Mouse (Mus musculus) myocyte (in vitro differentiated cells): ENCODE results near the gene Rhbdf2. TPM values are rescaled to one million over a fixed set of nuclear protein-coding genes. Genes with fewer than 3 reads are reported as not detected.
A peak's percentile ranks its signal among the peaks of the same experiment; 100 is the strongest.

ENCODE experiments used
- H3K27me3 ChIP-seq: one replicate; pipeline ENCODE4 v1.6.1; 2011; ENCODE audit not compliant: control insufficient read depth, insufficient read depth, insufficient read length
- H3K36me3 ChIP-seq: one replicate; pipeline ENCODE4 v1.6.1; 2011; ENCODE audit not compliant: control insufficient read depth, insufficient read depth
- H3K4me2 ChIP-seq: one replicate; pipeline ENCODE4 v1.6.1; 2011; ENCODE audit warnings: low read depth, control low read depth
- H3K4me3 ChIP-seq: one replicate; pipeline ENCODE4 v1.5.1; 2011; ENCODE audit warnings: mild to moderate bottlenecking, control low read depth, moderate library complexity
- H3K79me2 ChIP-seq: one replicate; pipeline ENCODE4 v1.6.1; 2011; ENCODE audit not compliant: control insufficient read depth, insufficient read depth
- H3ac ChIP-seq: one replicate; pipeline ENCODE4 v1.6.1; 2011; ENCODE audit not compliant: control insufficient read depth, insufficient read length
- CEBPB ChIP-seq: IDR thresholded peaks from 2 replicates; pipeline ENCODE4 v1.6.1; 2011; ENCODE audit warnings: mild to moderate bottlenecking, moderate library complexity; ENCODE audit not compliant: poor library complexity, insufficient read depth, severe bottlenecking
- E2F4 ChIP-seq: IDR thresholded peaks from one replicate; pipeline ENCODE4 v1.6.1; 2011; ENCODE audit warnings: mild to moderate bottlenecking, control low read depth, moderate library complexity; ENCODE audit not compliant: insufficient read depth
- MAX ChIP-seq: IDR thresholded peaks from one replicate; pipeline ENCODE4 v1.6.1; 2011; ENCODE audit warnings: low read depth, mild to moderate bottlenecking, control low read depth
- MYOD1 ChIP-seq, 3 experiments: IDR thresholded peaks; one replicate each; pipeline ENCODE4 v1.6.1; 2011; ENCODE audit warnings: control low read depth in 2 of 3, low read depth in 2 of 3, mild to moderate bottlenecking in 2 of 3, moderate library complexity in 1 of 3; ENCODE audit not compliant: insufficient read length in 2 of 3, control insufficient read depth in 1 of 3
- MYOG ChIP-seq, 3 experiments: IDR thresholded peaks; one replicate each; pipeline ENCODE4 v1.6.1; 2011; ENCODE audit warnings: control low read depth in 2 of 3, low read depth in 2 of 3, mild to moderate bottlenecking in 2 of 3; ENCODE audit not compliant: insufficient read length in 2 of 3, control insufficient read depth in 1 of 3, insufficient read depth in 1 of 3
- POLR2A ChIP-seq: IDR thresholded peaks from one replicate; pipeline ENCODE4 v1.6.1; 2011; ENCODE audit warnings: low read depth, mild to moderate bottlenecking, control low read depth, moderate library complexity; ENCODE audit not compliant: insufficient read length
- POLR2AphosphoS2 ChIP-seq: IDR thresholded peaks from one replicate; pipeline ENCODE4 v1.6.1; 2011; ENCODE audit warnings: low read depth, control low read depth; ENCODE audit not compliant: insufficient read length
- REST ChIP-seq: IDR thresholded peaks from one replicate; pipeline ENCODE4 v1.6.1; 2011; ENCODE audit warnings: mild to moderate bottlenecking, control low read depth, moderate library complexity; ENCODE audit not compliant: insufficient read depth, insufficient read length
- SRF ChIP-seq: IDR thresholded peaks from one replicate; pipeline ENCODE4 v1.6.1; 2011; ENCODE audit warnings: low read depth; ENCODE audit not compliant: control insufficient read depth, insufficient read length
- TCF12 ChIP-seq: IDR thresholded peaks from one replicate; pipeline ENCODE4 v1.6.1; 2011; ENCODE audit warnings: mild to moderate bottlenecking, control low read depth; ENCODE audit not compliant: poor library complexity, insufficient read depth, severe bottlenecking
- TCF3 ChIP-seq: IDR thresholded peaks from one replicate; pipeline ENCODE4 v1.6.1; 2011; ENCODE audit warnings: low read depth, control low read depth; ENCODE audit not compliant: insufficient read length
- USF1 ChIP-seq: IDR thresholded peaks from one replicate; pipeline ENCODE4 v1.6.1; 2011; ENCODE audit warnings: low read depth, mild to moderate bottlenecking, control low read depth, moderate library complexity
- polyA plus RNA-seq: library from polyadenylated mRNA; unstranded; fragments of >200 nt; fragmentation: generic; extraction: Trizol; gene quantifications from one replicate; pipeline ENCODE4 v1.2.1, GENCODE M21; 2012; ENCODE audit warnings: missing spikeins

The Rhbdf2 gene
- polyA plus RNA-seq, 1 experiment, result 16.2 TPM

- no peak overlapping the region for H3K4me3 ChIP-seq
Observed at GRCm38 (mm10) chr11:116620559-116621253, 6.1 kb downstream of the Rhbdf2 start.

GRCm38 (mm10) chr11:116620073-116620472 is 6.7 kb downstream of the Rhbdf2 start:
- H3K36me3 ChIP-seq, result no peaks in the 10 kb centered on the region
- no peak overlapping the region for H3ac ChIP-seq
- H3K4me3 ChIP-seq, result no peak overlapping the region
- peak overlapping the region; percentile 85 for H3K4me2 ChIP-seq
- H3K27me3 ChIP-seq, result no peaks in the 10 kb centered on the region
- H3K79me2 ChIP-seq, result peaks cover 40% of the 10 kb centered on the region
- TF ChIP-seq TCF12, result no peak
- no peak for TF ChIP-seq CEBPB
- TF ChIP-seq MAX, result no peak
- TF ChIP-seq TCF3, result no peak
- TF ChIP-seq SRF, result no peak
- TF ChIP-seq POLR2A, result no peak
- TF ChIP-seq POLR2AphosphoS2, result no peak
- no peak for TF ChIP-seq REST
- TF ChIP-seq MYOD1 (IDR thresholded peaks at IDR 0.05; ENCODE audit: control insufficient read depth in 1 of 3, insufficient read length in 2 of 3, low read depth in 2 of 3), result no peak
- no peak for TF ChIP-seq MYOG (IDR thresholded peaks at IDR 0.05; ENCODE audit: control insufficient read depth in 1 of 3, insufficient read depth in 1 of 3, insufficient read length in 2 of 3, low read depth in 2 of 3)
- TF ChIP-seq E2F4, result no peak
- TF ChIP-seq USF1, result no peak

More at GRCm38 (mm10) chr11:116620559-116621253, 6.1 kb downstream of the Rhbdf2 start:
- Histone ChIP-seq H3K27me3 (no peaks in the 10 kb centered on the region), H3ac (no peak overlapping the region), H3K79me2 (peaks cover 40% of the 10 kb centered on the region), H3K36me3 (no peaks in the 10 kb centered on the region), H3K4me2 (peak overlapping the region; percentile 85)
- TF ChIP-seq MAX (no peak), USF1 (no peak), POLR2A (no peak), MYOG (IDR thresholded peaks at IDR 0.05; ENCODE audit: control insufficient read depth in 1 of 3, insufficient read depth in 1 of 3, insufficient read length in 2 of 3, low read depth in 2 of 3) (no peak), POLR2AphosphoS2 (no peak), E2F4 (no peak), SRF (no peak), TCF12 (no peak), CEBPB (no peak), TCF3 (no peak), MYOD1 (IDR thresholded peaks at IDR 0.05; ENCODE audit: control insufficient read depth in 1 of 3, insufficient read length in 2 of 3, low read depth in 2 of 3) (no peak), REST (no peak)

GRCm38 (mm10) chr11:116619561-116619960 is 7.3 kb downstream of the Rhbdf2 start:
- Histone ChIP-seq H3K4me3 (no peak overlapping the region), H3K27me3 (no peaks in the 10 kb centered on the region), H3K4me2 (peak overlapping the region; percentile 85), H3K36me3 (no peaks in the 10 kb centered on the region), H3ac (no peak overlapping the region), H3K79me2 (peaks cover 44% of the 10 kb centered on the region)
- no peak for TF ChIP-seq MYOD1 (IDR thresholded peaks at IDR 0.05; ENCODE audit: control insufficient read depth in 1 of 3, insufficient read length in 2 of 3, low read depth in 2 of 3)
- TF ChIP-seq REST, result no peak
- no peak for TF ChIP-seq E2F4
- TF ChIP-seq MYOG (IDR thresholded peaks at IDR 0.05; ENCODE audit: control insufficient read depth in 1 of 3, insufficient read depth in 1 of 3, insufficient read length in 2 of 3, low read depth in 2 of 3), result no peak
- no peak for TF ChIP-seq USF1
- no peak for TF ChIP-seq POLR2A
- TF ChIP-seq TCF12, result no peak
- TF ChIP-seq SRF, result no peak
- TF ChIP-seq MAX, result no peak
- TF ChIP-seq CEBPB, result no peak
- no peak for TF ChIP-seq TCF3
- TF ChIP-seq POLR2AphosphoS2, result no peak

GRCm38 (mm10) chr11:116619156-116619555 is 7.7 kb downstream of the Rhbdf2 start:
- Histone ChIP-seq H3K4me3 (no peak overlapping the region), H3K79me2 (peaks cover 44% of the 10 kb centered on the region), H3ac (no peak overlapping the region), H3K27me3 (no peaks in the 10 kb centered on the region), H3K4me2 (peak overlapping the region; percentile 88), H3K36me3 (no peaks in the 10 kb centered on the region)
- TF ChIP-seq MAX, result no peak
- TF ChIP-seq SRF, result no peak
- TF ChIP-seq MYOG (IDR thresholded peaks at IDR 0.05; ENCODE audit: control insufficient read depth in 1 of 3, insufficient read depth in 1 of 3, insufficient read length in 2 of 3, low read depth in 2 of 3), result no peak
- no peak for TF ChIP-seq POLR2AphosphoS2
- TF ChIP-seq TCF12, result no peak
- no peak for TF ChIP-seq CEBPB
- no peak for TF ChIP-seq REST
- TF ChIP-seq POLR2A, result no peak
- TF ChIP-seq E2F4, result no peak
- TF ChIP-seq USF1, result no peak
- no peak for TF ChIP-seq TCF3
- TF ChIP-seq MYOD1 (IDR thresholded peaks at IDR 0.05; ENCODE audit: control insufficient read depth in 1 of 3, insufficient read length in 2 of 3, low read depth in 2 of 3), result no peak
